Mouse (Mus musculus) hindbrain, embryonic 13.5 days (tissue): ENCODE data around the gene Rnf44. TPM values are rescaled to one million over a fixed set of nuclear protein-coding genes. Genes with fewer than 3 reads are reported as not detected.
A peak's percentile ranks its signal among the peaks of the same experiment; 100 is the strongest.

Experiments
- ATAC-seq: fragments of 200-750 bp; cut with Nextera tagmentation; 2 replicates; pipeline ENCODE4 v1.8.0; 2017; ENCODE audit warnings: moderate TSS enrichment; ENCODE audit not compliant: low FRiP score
- H3K27ac ChIP-seq: fragments of 300-500 bp; sonication (generic); 2 replicates; pipeline ENCODE4 v1.5.1; 2015; ENCODE audit warnings: inconsistent platforms, mild to moderate bottlenecking, moderate library complexity
- H3K27me3 ChIP-seq: fragments of 300-500 bp; sonication (generic); 2 replicates; pipeline ENCODE4 v1.6.1; 2015; ENCODE audit warnings: mild to moderate bottlenecking, inconsistent platforms
- H3K36me3 ChIP-seq: fragments of 300-500 bp; sonication (generic); 2 replicates; pipeline ENCODE4 v1.6.1; 2015; ENCODE audit warnings: mild to moderate bottlenecking, inconsistent platforms
- H3K4me1 ChIP-seq: fragments of 300-500 bp; sonication (generic); replicated peaks from 2 replicates; pipeline ENCODE4 v1.6.1; 2015; ENCODE audit warnings: inconsistent platforms
- H3K4me2 ChIP-seq: fragments of 300-500 bp; sonication (generic); 2 replicates; pipeline ENCODE4 v1.6.1; 2015; ENCODE audit warnings: inconsistent platforms, mild to moderate bottlenecking, moderate library complexity
- H3K4me3 ChIP-seq: fragments of 300-500 bp; sonication (generic); 2 replicates; pipeline ENCODE4 v1.5.1; 2015; ENCODE audit warnings: mild to moderate bottlenecking, inconsistent platforms
- H3K9ac ChIP-seq: fragments of 300-500 bp; sonication (generic); 2 replicates; pipeline ENCODE4 v1.6.1; 2015; ENCODE audit warnings: mild to moderate bottlenecking, inconsistent platforms
- H3K9me3 ChIP-seq: fragments of 300-500 bp; sonication (generic); 2 replicates; pipeline ENCODE4 v1.6.1; 2016; ENCODE audit warnings: inconsistent platforms
- WGBS: fragments of 180-500 bp; shearing (Covaris S2); methylation state at CpG from one replicate; pipeline ENCODE4 v1.1.7; 2015; 5-methylcytosine and 5-hydroxymethylcytosine counted together
- polyA plus RNA-seq: library from polyadenylated mRNA; unstranded; fragments of >200 nt; fragmentation: Nextera tagmentation; extraction: Ambion mirVana; gene quantifications from 2 replicates; pipeline ENCODE4 v1.2.1, GENCODE M21; 2015

Rnf44 gene
- polyA plus RNA-seq, 1 experiment from 2014 or later, result 87.6 TPM

DNA sequence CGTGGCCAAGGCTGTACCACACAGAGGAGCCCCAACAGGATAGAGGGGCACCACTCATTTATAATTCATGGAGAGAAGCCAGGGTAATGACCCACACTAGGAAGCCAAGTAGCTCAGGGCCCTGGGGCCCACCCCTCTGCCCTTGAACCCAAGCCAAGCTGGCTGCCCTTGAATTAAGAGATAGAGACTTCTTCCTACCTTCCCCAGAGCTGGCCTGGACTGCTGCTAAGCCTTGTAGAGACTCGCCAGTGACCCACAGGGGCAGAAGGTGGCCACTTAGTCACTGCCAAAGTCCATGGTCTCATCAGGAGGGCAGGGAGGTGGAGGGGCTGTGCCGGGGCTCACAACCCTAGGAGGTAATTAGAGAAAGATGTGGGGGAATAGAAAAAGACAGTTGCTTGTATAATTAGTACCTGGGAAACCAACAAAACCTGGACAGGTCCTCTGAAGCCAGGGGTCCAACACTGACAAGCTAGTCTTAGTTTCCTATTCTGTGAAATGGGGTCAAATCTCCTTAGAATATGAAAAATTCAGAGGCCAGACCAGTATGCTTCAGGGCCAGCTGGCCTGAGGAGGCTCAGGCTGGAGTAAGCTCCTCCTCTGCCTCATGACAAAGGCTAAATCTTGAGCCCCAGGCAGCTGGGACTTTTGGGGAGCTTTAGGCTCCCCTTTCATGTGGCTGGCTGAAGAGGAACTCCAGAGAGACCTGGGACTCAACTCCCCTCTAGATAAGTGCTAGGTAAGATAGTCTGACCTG is 9.4 kb downstream of the Rnf44 start:
- H3K4me3 ChIP-seq, result peak overlapping the region; percentile 95
- no peak overlapping the region for H3K27ac ChIP-seq
- H3K4me2 ChIP-seq, result peak overlapping the region; percentile 96
- H3K27me3 ChIP-seq, result no peaks in the 10 kb centered on the region
- ATAC-seq, result no peak
- H3K9ac ChIP-seq, result peak overlapping the region; percentile 99
- H3K9me3 ChIP-seq, result no peaks in the 10 kb centered on the region
- peaks cover 39% of the 10 kb centered on the region for H3K4me1 ChIP-seq
- peaks cover 50% of the 10 kb centered on the region for H3K36me3 ChIP-seq
- 70% methylated on average over 3 of the region's 3 CpGs for WGBS

DNA sequence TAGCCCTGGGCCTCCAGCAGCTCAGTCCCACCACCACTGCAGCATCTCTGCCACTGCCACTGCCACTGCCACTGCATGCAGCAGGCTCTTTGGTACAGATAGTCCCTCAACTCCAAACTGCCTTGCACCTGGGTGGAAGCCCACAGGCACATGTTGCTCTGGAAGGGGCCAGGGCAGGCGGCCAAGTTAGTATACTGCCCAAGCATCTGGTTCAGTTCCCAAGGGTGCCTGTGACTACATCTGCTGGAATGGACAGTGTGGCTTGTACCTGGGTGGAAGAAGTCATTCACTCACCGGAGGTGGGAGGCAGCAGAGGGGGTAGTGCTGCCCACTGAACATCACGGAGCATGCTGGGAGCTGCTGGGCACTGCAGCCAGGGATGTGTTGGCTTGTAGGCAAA is 10.4 kb downstream of the Rnf44 start:
- Histone ChIP-seq H3K4me3 (no peak overlapping the region), H3K36me3 (peaks cover 59% of the 10 kb centered on the region), H3K9ac (no peak overlapping the region), H3K4me1 (peaks cover 30% of the 10 kb centered on the region), H3K27ac (no peak overlapping the region), H3K9me3 (no peaks in the 10 kb centered on the region), H3K27me3 (no peaks in the 10 kb centered on the region), H3K4me2 (no peak overlapping the region)
- 97% methylated on average over 3 of the region's 3 CpGs for WGBS
- ATAC-seq, result no peak

DNA sequence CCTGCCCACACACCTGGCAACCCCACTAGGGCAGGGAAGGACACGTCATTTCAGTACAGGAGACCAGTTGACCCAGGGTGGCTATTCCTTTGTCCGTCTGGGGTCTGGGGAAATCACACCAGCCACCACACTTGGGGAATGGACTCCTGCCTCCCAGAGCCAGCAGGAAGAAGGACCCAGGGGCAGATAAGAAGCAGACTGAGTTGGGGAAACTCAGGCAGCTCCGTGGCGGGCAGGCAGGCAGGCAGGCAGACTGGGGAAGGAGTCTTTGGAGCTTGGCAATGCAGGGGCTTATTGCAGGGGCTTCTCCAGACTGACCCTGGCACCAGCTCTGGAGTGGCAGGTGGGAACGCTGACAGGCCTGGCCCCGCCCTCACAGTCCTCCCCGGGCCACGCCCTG is 12.4 kb downstream of the Rnf44 start:
- H3K27me3 ChIP-seq, result no peaks in the 10 kb centered on the region
- no peak overlapping the region for H3K9ac ChIP-seq
- no peak overlapping the region for H3K4me2 ChIP-seq
- H3K4me3 ChIP-seq, result no peak overlapping the region
- H3K9me3 ChIP-seq, result no peaks in the 10 kb centered on the region
- no peak overlapping the region for H3K27ac ChIP-seq
- WGBS, result 84% methylated on average over 8 of the region's 8 CpGs
- H3K4me1 ChIP-seq, result peaks cover 28% of the 10 kb centered on the region
- peaks cover 60% of the 10 kb centered on the region for H3K36me3 ChIP-seq
- no peak for ATAC-seq

DNA sequence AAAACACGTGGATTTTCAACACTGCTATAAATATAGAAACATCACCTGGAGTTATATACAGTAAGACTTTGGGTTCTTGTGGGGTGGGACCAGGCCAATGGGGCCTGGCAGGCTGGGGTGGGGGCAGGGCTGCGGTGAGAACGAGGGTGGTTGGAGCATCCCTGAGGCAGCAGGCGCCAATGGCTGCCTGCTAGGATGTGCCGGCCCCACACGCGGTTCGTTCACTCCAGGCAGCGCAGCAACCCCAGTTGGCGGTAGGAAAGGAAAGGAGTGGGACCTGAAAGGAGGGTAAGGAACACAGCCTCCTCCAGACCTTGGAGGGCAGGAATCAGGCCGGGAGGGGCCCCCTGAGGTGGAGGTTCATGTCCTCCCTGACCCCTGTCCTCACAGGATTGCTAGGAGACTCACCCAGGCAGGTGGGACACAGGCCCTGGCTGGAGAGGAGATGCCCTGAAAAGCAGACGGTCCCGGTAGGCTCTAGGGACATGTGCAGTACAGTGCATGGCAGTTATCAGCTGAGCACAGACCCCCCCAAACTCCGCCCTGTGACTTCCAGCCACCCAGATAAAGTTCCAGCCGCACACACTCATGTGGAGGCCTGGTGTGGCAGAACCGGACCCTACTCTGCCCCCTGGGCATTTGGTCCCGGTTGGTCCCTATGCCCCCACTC is 13.4 kb downstream of the Rnf44 start:
- H3K27ac ChIP-seq, result no peak overlapping the region
- no peaks in the 10 kb centered on the region for H3K9me3 ChIP-seq
- H3K4me1 ChIP-seq, result peaks cover 18% of the 10 kb centered on the region
- ATAC-seq, result no peak
- H3K4me3 ChIP-seq, result no peak overlapping the region
- 82% methylated on average over 17 of the region's 17 CpGs for WGBS
- H3K4me2 ChIP-seq, result no peak overlapping the region
- no peak overlapping the region for H3K9ac ChIP-seq
- no peaks in the 10 kb centered on the region for H3K27me3 ChIP-seq
- peaks cover 60% of the 10 kb centered on the region for H3K36me3 ChIP-seq

DNA sequence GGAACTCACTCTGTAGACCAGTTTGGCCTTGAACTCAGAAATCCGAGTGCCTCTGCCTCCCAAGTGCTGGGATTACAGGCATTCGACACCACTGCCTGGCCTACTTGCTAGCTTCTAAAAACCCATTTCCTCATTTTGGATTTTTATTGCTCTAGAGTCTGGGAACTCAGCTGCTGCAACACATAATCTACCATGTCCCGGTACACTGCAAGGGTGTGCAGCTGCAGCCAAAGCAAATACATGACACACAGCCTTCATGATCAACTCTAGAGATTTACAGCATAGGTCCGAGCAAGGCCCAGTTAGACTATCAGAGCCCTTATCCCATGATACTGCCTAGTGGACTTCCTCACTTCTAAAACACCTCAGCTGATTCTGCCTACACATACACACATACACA is 15.4 kb downstream of the Rnf44 start:
- Histone ChIP-seq H3K9ac (no peak overlapping the region), H3K9me3 (no peaks in the 10 kb centered on the region), H3K4me3 (no peak overlapping the region), H3K36me3 (peaks cover 47% of the 10 kb centered on the region), H3K4me2 (no peak overlapping the region), H3K4me1 (peaks cover under 1% of the 10 kb centered on the region; the same call in 1 of the 2 replicates), H3K27ac (no peak overlapping the region), H3K27me3 (no peaks in the 10 kb centered on the region)
- ATAC-seq, result no peak
- WGBS, result 88% methylated on average over 4 of the region's 4 CpGs

DNA sequence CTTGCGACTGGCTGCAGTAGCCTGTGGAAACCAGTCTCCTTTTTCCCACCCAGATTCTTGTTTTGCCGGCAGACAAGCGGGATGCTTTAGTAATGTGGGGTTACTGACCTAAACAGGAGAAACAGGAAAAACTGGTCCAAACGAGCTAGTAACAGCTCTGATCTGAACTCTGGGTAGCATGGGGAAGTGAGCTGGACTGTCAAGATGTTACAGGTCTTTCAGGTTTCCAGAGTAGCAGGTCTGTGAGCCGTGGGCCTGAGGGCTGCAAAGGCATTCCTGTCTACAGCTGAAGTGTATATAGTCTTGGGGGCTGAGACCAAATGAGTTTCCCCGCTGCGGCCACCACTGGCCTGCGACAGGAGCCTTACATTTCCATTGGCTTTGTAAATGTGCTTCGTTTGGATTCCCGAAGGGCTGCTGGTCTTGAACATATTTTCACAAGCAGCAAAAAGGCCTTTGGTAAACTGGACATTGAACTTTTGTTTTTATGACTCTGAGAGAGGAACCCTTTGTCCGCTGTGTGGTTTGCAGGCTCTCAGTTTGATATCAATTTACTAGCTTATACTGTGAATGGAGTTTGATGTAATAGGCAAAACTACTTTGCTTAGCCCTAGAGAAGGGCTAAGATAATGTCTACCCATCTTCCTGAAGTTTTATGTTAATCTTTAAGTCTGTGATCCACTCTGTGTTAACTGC is 17.7 kb downstream of the Rnf44 start:
- Histone ChIP-seq H3K27me3 (no peaks in the 10 kb centered on the region), H3K9me3 (no peaks in the 10 kb centered on the region), H3K27ac (no peak overlapping the region), H3K9ac (no peak overlapping the region), H3K36me3 (peaks cover 25% of the 10 kb centered on the region), H3K4me1 (no peaks in the 10 kb centered on the region), H3K4me3 (no peak overlapping the region), H3K4me2 (no peak overlapping the region)
- 70% methylated on average over 11 of the region's 11 CpGs for WGBS
- ATAC-seq, result no peak

DNA sequence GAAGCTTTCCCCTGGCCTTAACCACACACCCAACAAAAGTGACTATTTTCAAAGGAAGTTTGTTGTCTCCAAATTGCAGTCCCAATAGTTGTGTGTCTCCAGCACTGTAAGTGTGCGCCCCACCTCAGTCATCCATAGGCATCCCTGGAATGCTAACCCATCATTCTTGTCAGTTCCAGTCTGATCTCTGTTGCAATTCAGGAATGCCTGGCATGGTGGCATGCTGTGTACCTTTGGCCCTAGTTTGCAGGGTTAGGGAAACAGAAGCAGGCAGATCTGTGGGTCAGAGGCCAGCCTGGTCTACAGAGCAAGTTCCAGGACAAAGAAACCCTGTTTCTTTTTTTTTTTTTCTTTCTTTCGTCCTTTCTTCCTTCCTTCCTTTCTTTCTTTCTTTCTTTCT is 23.2 kb downstream of the Rnf44 start:
- WGBS, result 73% methylated on average over 2 of the region's 2 CpGs
- no peak overlapping the region for H3K27ac ChIP-seq
- peaks cover 16% of the 10 kb centered on the region for H3K36me3 ChIP-seq
- no peaks in the 10 kb centered on the region for H3K9me3 ChIP-seq
- no peak for ATAC-seq
- H3K27me3 ChIP-seq, result no peaks in the 10 kb centered on the region
- no peaks in the 10 kb centered on the region for H3K4me1 ChIP-seq
- H3K9ac ChIP-seq, result no peak overlapping the region
- H3K4me3 ChIP-seq, result no peak overlapping the region
- H3K4me2 ChIP-seq, result no peak overlapping the region

DNA sequence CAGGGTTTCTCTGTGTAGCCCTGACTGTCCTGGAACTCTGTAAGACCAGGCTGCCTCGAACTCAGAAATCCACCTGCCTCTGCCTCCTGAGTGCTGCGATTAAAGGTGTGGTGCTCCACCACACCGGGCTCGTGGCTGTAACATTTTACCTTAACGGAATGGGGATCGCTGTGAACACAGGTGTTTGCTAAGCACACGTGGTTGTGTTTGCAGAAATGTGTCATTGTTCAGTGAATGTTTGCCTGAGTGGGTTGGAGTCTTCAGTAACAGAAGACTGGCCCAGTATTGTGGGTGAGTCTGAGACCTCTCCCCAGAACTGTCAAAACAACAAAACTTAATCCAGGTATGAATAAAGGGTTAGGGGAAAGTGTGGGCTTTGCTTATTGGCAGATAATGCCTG is 28.6 kb downstream of the Rnf44 start:
- ATAC-seq, result no peak
- no peak overlapping the region for H3K4me3 ChIP-seq
- H3K4me2 ChIP-seq, result no peak overlapping the region
- H3K27ac ChIP-seq, result no peak overlapping the region
- WGBS, result 94% methylated on average over 7 of the region's 7 CpGs
- H3K9ac ChIP-seq, result no peak overlapping the region
- H3K4me1 ChIP-seq, result no peaks in the 10 kb centered on the region
- peaks cover 61% of the 10 kb centered on the region for H3K36me3 ChIP-seq
- H3K9me3 ChIP-seq, result no peaks in the 10 kb centered on the region
- H3K27me3 ChIP-seq, result no peaks in the 10 kb centered on the region

DNA sequence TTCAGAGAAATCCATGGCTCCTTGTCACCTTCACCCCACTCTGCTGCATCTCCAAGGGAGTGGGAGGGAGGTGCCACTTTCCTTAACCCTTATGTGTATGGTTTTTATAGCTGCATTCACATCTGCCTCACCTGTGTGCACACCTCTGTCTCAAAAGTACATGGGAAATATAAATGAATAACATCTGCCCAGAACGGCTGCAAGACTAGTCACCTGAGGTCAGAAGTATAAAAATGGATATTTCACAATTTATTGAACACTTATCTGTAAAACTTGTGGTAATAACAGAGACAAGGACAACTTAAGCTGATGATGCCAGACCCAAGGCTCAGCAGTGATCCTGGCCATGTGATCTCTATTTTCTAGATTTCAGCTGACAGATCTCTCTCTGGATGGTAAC is 29.2 kb downstream of the Rnf44 start:
- Histone ChIP-seq H3K27ac (no peak overlapping the region), H3K36me3 (peaks cover 64% of the 10 kb centered on the region), H3K4me1 (no peaks in the 10 kb centered on the region), H3K9ac (no peak overlapping the region), H3K4me3 (no peak overlapping the region), H3K9me3 (no peaks in the 10 kb centered on the region), H3K4me2 (no peak overlapping the region), H3K27me3 (no peaks in the 10 kb centered on the region)
- WGBS, result 90% methylated on average over 1 of the region's 1 CpGs
- no peak for ATAC-seq

DNA sequence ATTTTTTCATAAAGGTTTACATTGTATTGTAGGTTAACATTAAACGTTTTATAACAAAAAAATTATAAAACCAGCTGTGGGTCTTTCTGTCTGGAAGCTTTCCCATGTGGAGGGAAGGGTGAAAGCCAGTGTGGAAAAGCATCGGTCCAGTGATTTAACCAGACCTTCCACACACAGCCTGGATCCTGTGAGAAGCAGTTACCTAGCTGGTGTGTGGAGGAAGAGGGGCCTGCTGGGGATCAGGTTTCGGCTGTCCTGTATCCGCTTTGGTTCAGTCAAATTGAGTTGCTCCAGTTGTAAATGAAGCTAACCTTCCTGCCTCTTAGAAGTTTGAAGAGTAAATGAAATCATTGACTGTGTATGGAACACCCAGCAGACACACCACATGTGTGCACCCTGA is 29.7 kb downstream of the Rnf44 start:
- 90% methylated on average over 4 of the region's 4 CpGs for WGBS
- Histone ChIP-seq H3K9me3 (no peaks in the 10 kb centered on the region), H3K27me3 (no peaks in the 10 kb centered on the region), H3K27ac (no peak overlapping the region), H3K4me1 (no peaks in the 10 kb centered on the region), H3K36me3 (peaks cover 69% of the 10 kb centered on the region), H3K4me3 (no peak overlapping the region), H3K4me2 (no peak overlapping the region), H3K9ac (no peak overlapping the region)
- ATAC-seq, result no peak

DNA sequence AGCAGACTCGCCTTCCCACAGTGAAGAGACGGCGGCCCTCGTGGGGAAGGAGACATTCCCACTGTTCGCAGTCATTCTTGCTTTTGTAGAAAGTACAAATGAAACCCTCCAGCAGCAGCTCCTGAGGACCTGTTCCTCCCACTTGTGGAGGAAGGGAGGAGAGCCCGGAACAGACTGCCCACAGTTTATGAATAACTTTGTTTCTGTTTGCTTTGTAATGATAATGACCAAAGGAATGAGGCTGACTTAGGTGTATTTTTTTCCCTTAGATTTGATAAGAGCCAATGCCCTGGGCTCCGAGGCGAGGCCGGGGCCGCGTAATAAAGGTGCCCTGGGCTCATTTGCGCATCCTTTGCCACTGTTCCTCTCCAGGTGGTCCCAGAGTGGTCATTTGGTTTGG is 32.3 kb downstream of the Rnf44 start:
- Histone ChIP-seq H3K36me3 (peaks cover 86% of the 10 kb centered on the region), H3K9me3 (no peaks in the 10 kb centered on the region), H3K27ac (no peak overlapping the region), H3K4me1 (no peaks in the 10 kb centered on the region), H3K4me2 (no peak overlapping the region), H3K9ac (no peak overlapping the region), H3K4me3 (no peak overlapping the region), H3K27me3 (no peaks in the 10 kb centered on the region)
- ATAC-seq, result no peak
- 79% methylated on average over 12 of the region's 12 CpGs for WGBS

DNA sequence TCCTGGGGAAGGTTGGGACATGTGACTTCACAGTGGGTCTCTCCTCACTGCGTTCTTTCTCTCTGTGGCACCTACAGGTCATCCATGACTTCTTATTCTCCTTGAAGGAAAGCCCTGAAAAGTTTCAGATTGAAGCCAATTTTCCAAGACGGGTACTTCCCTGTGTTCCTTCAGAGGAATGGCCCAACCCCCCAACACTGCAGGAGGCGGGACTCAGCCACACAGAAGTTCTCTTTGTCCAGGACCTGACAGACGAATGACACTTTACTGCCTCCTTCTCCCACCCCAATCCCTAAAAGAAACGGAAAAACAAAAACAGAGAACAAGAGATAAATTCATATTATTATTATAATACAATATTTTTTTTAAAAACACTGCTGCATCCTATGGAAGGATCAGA is 32.8 kb downstream of the Rnf44 start:
- H3K4me2 ChIP-seq, result no peak overlapping the region
- no peaks in the 10 kb centered on the region for H3K9me3 ChIP-seq
- H3K36me3 ChIP-seq, result peaks cover 89% of the 10 kb centered on the region
- no peak overlapping the region for H3K4me3 ChIP-seq
- no peak overlapping the region for H3K9ac ChIP-seq
- ATAC-seq, result no peak
- no peaks in the 10 kb centered on the region for H3K27me3 ChIP-seq
- no peak overlapping the region for H3K27ac ChIP-seq
- WGBS, result 54% methylated on average over 5 of the region's 5 CpGs
- no peaks in the 10 kb centered on the region for H3K4me1 ChIP-seq
